In the genomic region with DNA sequence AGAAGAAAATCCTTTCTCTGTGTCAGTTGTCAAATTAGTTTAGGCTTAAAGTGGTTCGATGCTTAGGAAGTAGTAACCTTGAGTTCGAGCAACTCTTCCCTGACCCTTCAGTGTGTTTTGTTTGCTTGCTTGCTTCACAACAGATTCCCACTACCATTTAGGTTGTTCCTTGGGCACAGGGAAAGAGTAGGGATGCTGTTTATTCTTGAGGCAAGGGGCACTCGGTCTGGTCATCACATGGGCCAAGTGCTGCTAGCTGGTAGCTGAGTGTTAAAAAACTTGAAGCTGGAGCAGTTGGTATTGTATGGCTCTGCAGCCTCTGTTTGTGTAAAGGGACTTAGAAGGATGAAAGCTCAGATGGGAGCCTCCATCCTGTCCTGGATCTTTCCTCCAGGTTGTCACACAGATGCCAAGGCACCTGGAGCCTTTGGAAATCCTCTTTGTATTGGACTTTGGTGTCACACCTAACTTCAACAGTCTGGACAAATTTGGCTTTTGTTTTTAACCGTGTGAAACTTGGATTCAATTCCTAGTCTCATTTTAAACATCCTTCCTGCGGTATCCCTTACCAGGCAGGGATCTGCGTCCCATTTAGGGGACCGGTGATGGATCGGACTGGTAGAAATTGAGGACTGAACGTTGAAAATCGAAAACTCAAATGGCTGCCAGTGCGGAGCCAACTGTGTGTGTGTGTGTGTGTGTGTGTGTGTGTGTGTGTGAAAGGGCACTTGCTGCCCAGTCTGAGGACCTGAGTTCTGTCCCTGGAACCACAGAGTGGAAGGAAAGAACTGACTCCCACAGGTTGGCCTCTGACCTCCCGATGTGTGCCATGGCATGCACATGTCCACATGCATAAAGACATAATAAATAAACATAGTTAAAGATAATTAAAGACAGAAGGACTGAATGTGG, we compare ENCODE assay signal across 18 mouse cellular contexts.
A peak's percentile ranks its signal among the peaks of the same experiment; 100 is the strongest.
DNase-seq lines count a peak whose midpoint lies in the region; ATAC-seq lines count a peak whose summit lies in the region.
"Had no signal": no experiment of that assay in that cellular context is flagged by ENCODE, and none has a peak within 500 bp of the region (broad histone marks: within the 10 kb centered on the region; RNA-seq: fewer than 3 reads in every experiment).

No protein-coding gene starts in this region.

- WGBS in hindbrain, embryonic 15.5 days: 83% methylated on average over 12 of the region's 12 CpGs
- WGBS in hindbrain, embryonic 13.5 days: 81% methylated on average over 12 of the region's 12 CpGs
- WGBS in embryonic facial prominence, embryonic 10.5 days: 54% methylated on average over 12 of the region's 12 CpGs
- 47% methylated on average over 12 of the region's 12 CpGs for WGBS in embryonic facial prominence, embryonic 11.5 days
- 76% methylated on average over 12 of the region's 12 CpGs for WGBS in midbrain, embryonic 14.5 days

- H3K9me3 ChIP-seq in hindbrain, embryonic 15.5 days: no peaks in the 10 kb centered on the region
- no peaks in the 10 kb centered on the region for H3K9me3 ChIP-seq in hindbrain, embryonic 13.5 days
- no peaks in the 10 kb centered on the region for H3K9me3 ChIP-seq in embryonic facial prominence, embryonic 10.5 days
- H3K9me3 ChIP-seq in embryonic facial prominence, embryonic 11.5 days (replicated peaks; ENCODE audit: control insufficient read depth, low read length): no peaks in the 10 kb centered on the region
- no peaks in the 10 kb centered on the region for H3K9me3 ChIP-seq in midbrain, embryonic 14.5 days (ENCODE audit: control insufficient read depth, low read length)
- H3K9me3 ChIP-seq: limb, embryonic 13.5 days; neural tube, embryonic 12.5 days had no signal

- peaks cover 23% of the 10 kb centered on the region for H3K4me1 ChIP-seq in hindbrain, embryonic 15.5 days (replicated peaks)
- peaks cover 25% of the 10 kb centered on the region for H3K4me1 ChIP-seq in hindbrain, embryonic 13.5 days (replicated peaks)
- peaks cover 76% of the 10 kb centered on the region for H3K4me1 ChIP-seq in embryonic facial prominence, embryonic 10.5 days
- H3K4me1 ChIP-seq in embryonic facial prominence, embryonic 11.5 days (ENCODE audit: control insufficient read depth, insufficient read depth, low read length): peaks cover 4% of the 10 kb centered on the region; the same call in 1 of the 2 replicates
- H3K4me1 ChIP-seq in midbrain, embryonic 14.5 days (ENCODE audit: control insufficient read depth, insufficient read depth, low read length): peaks cover 17% of the 10 kb centered on the region

- no peaks in the 10 kb centered on the region for H3K36me3 ChIP-seq in hindbrain, embryonic 15.5 days
- H3K36me3 ChIP-seq in hindbrain, embryonic 13.5 days: no peaks in the 10 kb centered on the region
- H3K36me3 ChIP-seq in embryonic facial prominence, embryonic 10.5 days (replicated peaks): no peaks in the 10 kb centered on the region
- no peaks in the 10 kb centered on the region for H3K36me3 ChIP-seq in embryonic facial prominence, embryonic 11.5 days (replicated peaks; ENCODE audit: control insufficient read depth, insufficient read depth, low read depth, low read length)
- no peaks in the 10 kb centered on the region for H3K36me3 ChIP-seq in midbrain, embryonic 14.5 days (ENCODE audit: control insufficient read depth, insufficient read depth, low read length)
- H3K36me3 ChIP-seq: limb, embryonic 13.5 days; neural tube, embryonic 12.5 days had no signal

- ATAC-seq in hindbrain, embryonic 15.5 days (ENCODE audit: low FRiP score, low read depth): no peak
- ATAC-seq in hindbrain, embryonic 13.5 days (ENCODE audit: low FRiP score): no peak
- ATAC-seq in embryonic facial prominence, embryonic 11.5 days (replicated peaks; ENCODE audit: insufficient number of reproducible peaks, low FRiP score, low TSS enrichment, low read depth): no peak
- no peak for ATAC-seq in midbrain, embryonic 14.5 days (ENCODE audit: low FRiP score, low TSS enrichment)
- ATAC-seq: inflammation-experienced regulatory T-cells, adult 6 months had no signal

- no peak overlapping the region for H3K27ac ChIP-seq in hindbrain, embryonic 15.5 days (replicated peaks)
- no peak overlapping the region for H3K27ac ChIP-seq in hindbrain, embryonic 13.5 days
- H3K27ac ChIP-seq in embryonic facial prominence, embryonic 10.5 days (replicated peaks): peak overlapping the region; percentile 55; the same call in 1 of the 2 replicates
- no peak overlapping the region; the same call in 1 of the 2 replicates for H3K27ac ChIP-seq in embryonic facial prominence, embryonic 11.5 days (replicated peaks; ENCODE audit: low read depth, low read length)
- no peak overlapping the region for H3K27ac ChIP-seq in midbrain, embryonic 14.5 days (replicated peaks; ENCODE audit: low read depth, low read length)
- H3K27ac ChIP-seq: limb, embryonic 13.5 days; neural tube, embryonic 12.5 days; stomach, postnatal 0 days had no signal

- H3K4me2 ChIP-seq in hindbrain, embryonic 15.5 days: peak overlapping the region; percentile 20; the same call in 1 of the 2 replicates
- H3K4me2 ChIP-seq in hindbrain, embryonic 13.5 days: no peak overlapping the region; the same call in 1 of the 2 replicates
- peak overlapping the region; percentile 8; the same call in 1 of the 2 replicates for H3K4me2 ChIP-seq in embryonic facial prominence, embryonic 11.5 days (ENCODE audit: low read depth, low read length)
- peak overlapping the region; percentile 96 for H3K4me2 ChIP-seq in midbrain, embryonic 14.5 days (ENCODE audit: low read length)
- H3K4me2 ChIP-seq: neural tube, embryonic 12.5 days had no signal

- peaks cover 7% of the 10 kb centered on the region for H3K27me3 ChIP-seq in hindbrain, embryonic 15.5 days
- peaks cover 45% of the 10 kb centered on the region for H3K27me3 ChIP-seq in hindbrain, embryonic 13.5 days
- peaks cover 49% of the 10 kb centered on the region for H3K27me3 ChIP-seq in embryonic facial prominence, embryonic 10.5 days (replicated peaks; ENCODE audit: low read depth, poor library complexity, severe bottlenecking)
- no peaks in the 10 kb centered on the region for H3K27me3 ChIP-seq in embryonic facial prominence, embryonic 11.5 days (ENCODE audit: control insufficient read depth, insufficient read depth, low read length)
- H3K27me3 ChIP-seq in midbrain, embryonic 14.5 days (ENCODE audit: control insufficient read depth, insufficient read depth, low read length): peaks cover 20% of the 10 kb centered on the region

- DNase-seq in embryonic facial prominence, embryonic 10.5 days (ENCODE audit: low spot score): peak; percentile 45
- DNase-seq in embryonic facial prominence, embryonic 11.5 days (ENCODE audit: low spot score): peak; percentile 23
- DNase-seq in midbrain, embryonic 14.5 days: no peak
- DNase-seq in MN1 (ENCODE audit: low spot score): no peak
- DNase-seq in layer of hippocampus, adult 11-12 months (ENCODE audit: low spot score): no peak
- DNase-seq: adrenal gland, adult 2 months; cerebellum, adult 2 months; gastrocnemius, postnatal 14 days; kidney, adult 2 months; kidney, postnatal 25 days; lung, postnatal 10 days; right cerebral cortex, adult 18-20 months had no signal

- H3K4me3 ChIP-seq in hindbrain, embryonic 15.5 days: 0 out of 2 replicates have a peak overlapping the region, but pooled peaks have one; percentile 16
- H3K4me3 ChIP-seq in hindbrain, embryonic 13.5 days: no peak overlapping the region
- H3K4me3 ChIP-seq in embryonic facial prominence, embryonic 10.5 days: peak overlapping the region; percentile 29; the same call in 1 of the 2 replicates
- no peak overlapping the region for H3K4me3 ChIP-seq in embryonic facial prominence, embryonic 11.5 days (ENCODE audit: low read depth, low read length)
- H3K4me3 ChIP-seq in midbrain, embryonic 14.5 days (replicated peaks; ENCODE audit: low read depth, low read length): 0 out of 2 replicates have a peak overlapping the region, but pooled peaks have one; percentile 5
- H3K4me3 ChIP-seq: limb, embryonic 13.5 days; neural tube, embryonic 12.5 days had no signal

- no peak overlapping the region for H3K9ac ChIP-seq in hindbrain, embryonic 15.5 days
- no peak overlapping the region for H3K9ac ChIP-seq in hindbrain, embryonic 13.5 days
- peak overlapping the region; percentile 18; the same call in 1 of the 2 replicates for H3K9ac ChIP-seq in embryonic facial prominence, embryonic 11.5 days (replicated peaks; ENCODE audit: low read length)
- H3K9ac ChIP-seq in midbrain, embryonic 14.5 days (replicated peaks; ENCODE audit: low read length): no peak overlapping the region
- H3K9ac ChIP-seq: limb, embryonic 13.5 days; neural tube, embryonic 12.5 days had no signal

Comparison
In these comparisons a context has a peak if more than half of its experiments do, and no peak if none do; other contexts are left out.
1. H3K4me3 ChIP-seq: peak in hindbrain, embryonic 15.5 days (single experiment), embryonic facial prominence, embryonic 10.5 days (single experiment) and midbrain, embryonic 14.5 days (single experiment); none in hindbrain, embryonic 13.5 days (single experiment) and embryonic facial prominence, embryonic 11.5 days (single experiment).
2. DNase-seq: peak in embryonic facial prominence, embryonic 10.5 days (single experiment) and embryonic facial prominence, embryonic 11.5 days (single experiment); none in midbrain, embryonic 14.5 days (single experiment), MN1 (single experiment) and layer of hippocampus, adult 11-12 months (single experiment).